Mouse (Mus musculus): ENCODE data around the gene Uchl5. TPM values are rescaled to one million over a fixed set of nuclear protein-coding genes. Genes with fewer than 3 reads are reported as not detected.

Gene Uchl5
- polyA plus RNA-seq, 1 experiment from 2014 or later, result 61.5 TPM

GRCm38 (mm10) chr1:143813676-143814360, 36.7 kb downstream of the Uchl5 start:
- no peak overlapping the region for H3K9ac ChIP-seq (ENCODE audit: low read length)
- H3K27me3 ChIP-seq (ENCODE audit: control insufficient read depth, insufficient read depth, low read length), result no peaks in the 10 kb centered on the region
- no peaks in the 10 kb centered on the region for H3K36me3 ChIP-seq (ENCODE audit: control insufficient read depth, insufficient read depth, low read length)
- no peaks in the 10 kb centered on the region for H3K4me1 ChIP-seq (replicated peaks; ENCODE audit: control insufficient read depth, insufficient read depth)
- ATAC-seq (ENCODE audit: low FRiP score, low TSS enrichment), result peak; percentile 81
- H3K4me3 ChIP-seq (ENCODE audit: low read depth, low read length), result no peak overlapping the region
- no peaks in the 10 kb centered on the region for H3K9me3 ChIP-seq (ENCODE audit: control insufficient read depth, low read length)
- no peak overlapping the region for H3K4me2 ChIP-seq (replicated peaks; ENCODE audit: low read depth)
- WGBS, result 41% methylated on average over 7 of the region's 7 CpGs
- TF ChIP-seq CTCF (IDR thresholded peaks at IDR 0.05; ENCODE audit: low read depth) (peak; percentile 91), EP300 (optimal IDR thresholded peaks at IDR 0.05) (no peak)
- peak; percentile 74 for DNase-seq (ENCODE audit: low spot score)
- H3K27ac ChIP-seq (replicated peaks), result no peak overlapping the region

GRCm38 (mm10) chr1:143820096-143820877, 43.2 kb downstream of the Uchl5 start:
- Histone ChIP-seq H3K4me3 (ENCODE audit: low read depth, low read length) (no peak overlapping the region), H3K4me2 (replicated peaks; ENCODE audit: low read depth) (no peak overlapping the region), H3K27me3 (ENCODE audit: control insufficient read depth, insufficient read depth, low read length) (no peaks in the 10 kb centered on the region), H3K9ac (ENCODE audit: low read length) (no peak overlapping the region), H3K9me3 (ENCODE audit: control insufficient read depth, low read length) (no peaks in the 10 kb centered on the region), H3K36me3 (ENCODE audit: control insufficient read depth, insufficient read depth, low read length) (no peaks in the 10 kb centered on the region), H3K4me1 (replicated peaks; ENCODE audit: control insufficient read depth, insufficient read depth) (no peaks in the 10 kb centered on the region), H3K27ac (replicated peaks) (no peak overlapping the region)
- DNase-seq (ENCODE audit: low spot score) (no peak), ATAC-seq (ENCODE audit: low FRiP score, low TSS enrichment) (no peak)
- no peak for TF ChIP-seq CTCF (IDR thresholded peaks at IDR 0.05; ENCODE audit: low read depth)
- no peak for TF ChIP-seq EP300 (optimal IDR thresholded peaks at IDR 0.05)
- 49% methylated on average over 2 of the region's 2 CpGs for WGBS

GRCm38 (mm10) chr1:143822677-143823076, 45.6 kb downstream of the Uchl5 start:
- H3K4me2 ChIP-seq (replicated peaks; ENCODE audit: low read depth), result no peak overlapping the region
- DNase-seq (ENCODE audit: low spot score), result no peak
- no peaks in the 10 kb centered on the region for H3K9me3 ChIP-seq (ENCODE audit: control insufficient read depth, low read length)
- TF ChIP-seq CTCF (IDR thresholded peaks at IDR 0.05; ENCODE audit: low read depth), result no peak
- TF ChIP-seq EP300 (optimal IDR thresholded peaks at IDR 0.05), result no peak
- no peak overlapping the region for H3K4me3 ChIP-seq (ENCODE audit: low read depth, low read length)
- H3K4me1 ChIP-seq (replicated peaks; ENCODE audit: control insufficient read depth, insufficient read depth), result no peaks in the 10 kb centered on the region
- WGBS, result 75% methylated on average over 3 of the region's 3 CpGs
- H3K27me3 ChIP-seq (ENCODE audit: control insufficient read depth, insufficient read depth, low read length), result no peaks in the 10 kb centered on the region
- H3K9ac ChIP-seq (ENCODE audit: low read length), result no peak overlapping the region
- no peaks in the 10 kb centered on the region for H3K36me3 ChIP-seq (ENCODE audit: control insufficient read depth, insufficient read depth, low read length)
- H3K27ac ChIP-seq (replicated peaks), result no peak overlapping the region
- ATAC-seq (ENCODE audit: low FRiP score, low TSS enrichment), result no peak

- no peak overlapping the region for H3K4me3 ChIP-seq (ENCODE audit: low read depth, low read length)
These were observed 53.6 kb downstream of the Uchl5 start for GRCm38 (mm10) chr1:143830713-143831112.

GRCm38 (mm10) chr1:143836363-143837182, 59.5 kb downstream of the Uchl5 start:
- no peaks in the 10 kb centered on the region for H3K27me3 ChIP-seq (ENCODE audit: control insufficient read depth, insufficient read depth, low read length)
- no peak overlapping the region for H3K4me2 ChIP-seq (replicated peaks; ENCODE audit: low read depth)
- no peak overlapping the region for H3K27ac ChIP-seq (replicated peaks)
- ATAC-seq (ENCODE audit: low FRiP score, low TSS enrichment) (no peak), DNase-seq (ENCODE audit: low spot score) (no peak)
- no peak overlapping the region for H3K4me3 ChIP-seq (ENCODE audit: low read depth, low read length)
- no peaks in the 10 kb centered on the region for H3K9me3 ChIP-seq (ENCODE audit: control insufficient read depth, low read length)
- WGBS, result 50% methylated on average over 7 of the region's 7 CpGs
- no peak overlapping the region for H3K9ac ChIP-seq (ENCODE audit: low read length)
- TF ChIP-seq CTCF (IDR thresholded peaks at IDR 0.05; ENCODE audit: low read depth), result no peak
- TF ChIP-seq EP300 (optimal IDR thresholded peaks at IDR 0.05), result no peak
- H3K36me3 ChIP-seq (ENCODE audit: control insufficient read depth, insufficient read depth, low read length), result no peaks in the 10 kb centered on the region
- H3K4me1 ChIP-seq (replicated peaks; ENCODE audit: control insufficient read depth, insufficient read depth), result no peaks in the 10 kb centered on the region

More at GRCm38 (mm10) chr1:143830713-143831112, 53.6 kb downstream of the Uchl5 start:
- no peak overlapping the region for H3K4me2 ChIP-seq (replicated peaks; ENCODE audit: low read depth)
- H3K9me3 ChIP-seq (ENCODE audit: control insufficient read depth, low read length), result no peaks in the 10 kb centered on the region
- no peaks in the 10 kb centered on the region for H3K27me3 ChIP-seq (ENCODE audit: control insufficient read depth, insufficient read depth, low read length)
- no peaks in the 10 kb centered on the region for H3K4me1 ChIP-seq (replicated peaks; ENCODE audit: control insufficient read depth, insufficient read depth)
- ATAC-seq (ENCODE audit: low FRiP score, low TSS enrichment) (no peak), DNase-seq (ENCODE audit: low spot score) (no peak)
- no peak overlapping the region for H3K9ac ChIP-seq (ENCODE audit: low read length)
- TF ChIP-seq CTCF (IDR thresholded peaks at IDR 0.05; ENCODE audit: low read depth) (no peak), EP300 (optimal IDR thresholded peaks at IDR 0.05) (no peak)
- H3K27ac ChIP-seq (replicated peaks), result no peak overlapping the region; the same call in 1 of the 2 replicates
- 48% methylated on average over 3 of the region's 3 CpGs for WGBS
- no peaks in the 10 kb centered on the region for H3K36me3 ChIP-seq (ENCODE audit: control insufficient read depth, insufficient read depth, low read length)

Measured in stomach, postnatal 0 days (tissue).